Mouse (Mus musculus) activated CD4-positive, CD25-positive, alpha-beta regulatory T cell, adult 4 months (primary cell): ENCODE results near the gene Tomt. TPM values are rescaled to one million over a fixed set of nuclear protein-coding genes. Genes with fewer than 3 reads are reported as not detected.

Experiments
- ATAC-seq: one replicate; pipeline ENCODE4 v1.8.0; 2017
- polyA plus RNA-seq, 2 experiments: library from polyadenylated mRNA; unstranded; fragments of 100-300 nt; shearing (Covaris generic); gene quantifications; one replicate each; pipeline ENCODE4 v1.2.1; 2017

The Tomt gene
- polyA plus RNA-seq, 2 experiments from 2014 or later = 0.46 TPM; not detected in 1

DNA sequence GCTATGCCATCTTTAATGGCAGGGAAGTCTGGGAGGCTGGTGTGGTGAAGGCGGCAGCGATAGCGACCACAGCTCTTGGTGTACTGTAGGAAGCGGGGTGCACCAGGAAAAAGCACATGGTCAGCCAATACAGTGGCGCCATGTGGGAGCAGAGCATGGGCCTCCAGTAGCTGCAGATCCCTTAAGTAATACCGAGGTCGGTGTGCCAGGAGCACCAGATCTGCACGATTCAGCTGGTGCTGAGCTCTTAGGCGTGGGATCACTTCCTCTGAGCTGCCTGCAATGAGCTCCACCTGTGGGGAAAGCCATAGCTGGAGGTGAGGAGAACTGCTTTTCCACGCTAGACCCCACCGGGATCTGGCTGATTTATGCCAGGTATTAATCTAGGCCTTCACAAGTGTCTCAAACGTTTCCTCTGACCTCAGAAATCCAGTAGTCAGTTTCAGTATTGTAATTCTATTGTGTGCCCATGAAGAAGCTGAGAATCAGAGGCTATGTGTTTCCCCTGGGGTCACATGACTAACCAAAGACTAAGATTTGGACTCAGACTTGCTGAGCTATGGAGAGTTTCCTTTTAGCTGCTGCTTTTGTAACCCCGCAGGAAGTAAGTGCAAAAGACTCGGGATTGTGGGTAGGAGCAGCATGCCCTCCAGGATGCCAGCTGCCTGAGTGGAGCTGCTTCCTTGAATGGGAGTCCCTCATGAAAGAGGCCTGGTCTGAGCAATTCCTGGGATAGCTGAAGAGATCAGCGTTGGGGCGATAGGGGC lies 5.6 kb downstream of the Tomt start:
- no peak for ATAC-seq

DNA sequence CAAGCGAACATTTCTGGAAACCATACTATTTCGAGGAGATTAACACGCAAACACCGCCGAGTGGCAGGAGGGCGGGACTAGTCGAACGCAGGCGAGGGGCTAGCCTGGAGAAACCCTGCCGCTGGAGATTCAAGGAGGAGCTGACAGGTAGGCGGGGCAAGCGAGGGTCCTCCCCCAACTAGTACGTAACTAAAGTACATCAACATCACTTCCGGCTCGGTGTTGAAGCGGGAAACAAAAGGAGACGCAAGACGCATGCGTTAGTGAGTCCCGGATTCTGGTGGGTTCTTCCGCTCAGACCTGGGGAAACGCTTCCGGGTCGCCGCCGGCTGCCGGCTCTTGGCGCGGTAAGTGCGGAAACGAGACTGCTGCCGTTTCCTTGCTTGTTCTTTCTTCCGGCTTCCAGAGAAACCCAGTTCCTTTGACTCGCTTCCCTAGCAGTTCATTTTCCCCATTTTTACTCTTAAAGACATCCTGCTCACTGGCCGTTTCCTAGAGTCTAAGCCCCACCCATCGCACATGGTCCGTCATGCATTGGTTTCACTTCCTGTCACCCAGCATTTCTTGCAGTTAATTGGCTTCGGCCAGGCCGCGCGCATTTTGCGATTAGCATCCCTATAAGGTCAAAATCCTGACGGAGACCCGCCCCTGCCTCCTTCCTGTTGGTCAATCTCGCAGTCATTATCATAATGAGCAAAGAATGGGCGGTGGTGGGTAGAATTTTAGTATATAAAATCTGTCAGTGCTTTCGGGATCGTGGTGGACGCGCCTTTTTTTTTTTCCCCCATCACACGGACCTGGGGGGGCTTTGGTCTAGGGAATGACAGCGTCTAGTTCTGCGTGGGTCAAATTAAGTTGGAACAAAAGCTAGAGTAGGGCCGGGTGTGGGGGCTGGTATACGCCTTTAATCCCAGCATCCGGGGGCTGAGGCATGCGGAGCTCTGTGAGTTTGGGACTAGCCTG lies 9.8 kb downstream of the Tomt start:
- ATAC-seq = peak; percentile 90

DNA sequence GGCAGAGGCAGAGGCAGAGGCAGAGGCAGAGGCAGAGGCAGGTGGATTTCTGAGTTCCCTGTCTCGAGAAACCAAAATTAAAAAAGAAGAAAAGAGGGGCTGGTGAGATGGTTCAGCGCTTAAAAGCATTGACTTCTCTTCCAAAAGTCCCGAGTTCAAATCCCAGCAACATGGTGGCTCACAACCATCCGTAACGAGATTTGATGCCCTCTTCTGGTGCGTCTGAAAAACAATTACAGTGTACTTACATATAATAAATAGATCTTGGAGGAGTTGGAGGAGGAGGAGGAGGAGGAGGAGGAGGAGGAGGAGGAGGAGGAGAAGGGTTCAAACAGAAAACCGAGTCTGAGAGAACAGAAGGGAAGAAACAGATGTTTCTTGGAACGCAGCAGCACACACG lies 10.5 kb downstream of the Tomt start:
- no peak for ATAC-seq

DNA sequence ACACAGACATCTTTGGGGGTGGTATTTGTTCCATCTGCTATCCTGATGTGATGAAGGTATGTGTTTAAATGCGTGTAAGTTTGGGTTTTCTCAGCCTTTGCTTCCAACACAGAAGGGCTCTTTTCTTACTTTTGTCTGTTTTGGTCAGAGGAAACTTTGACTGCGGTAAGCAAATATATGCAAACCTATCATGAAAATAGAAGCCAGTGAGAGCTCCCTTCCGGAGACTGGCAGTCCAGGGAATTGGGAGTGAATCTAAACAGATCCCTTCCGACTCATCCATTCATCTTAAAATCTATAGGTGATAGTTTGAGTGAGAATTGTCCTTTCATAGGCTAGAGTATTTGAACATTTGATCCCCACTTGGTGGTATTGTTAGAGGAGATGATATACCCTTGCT lies 17.7 kb downstream of the Tomt start:
- no peak for ATAC-seq

DNA sequence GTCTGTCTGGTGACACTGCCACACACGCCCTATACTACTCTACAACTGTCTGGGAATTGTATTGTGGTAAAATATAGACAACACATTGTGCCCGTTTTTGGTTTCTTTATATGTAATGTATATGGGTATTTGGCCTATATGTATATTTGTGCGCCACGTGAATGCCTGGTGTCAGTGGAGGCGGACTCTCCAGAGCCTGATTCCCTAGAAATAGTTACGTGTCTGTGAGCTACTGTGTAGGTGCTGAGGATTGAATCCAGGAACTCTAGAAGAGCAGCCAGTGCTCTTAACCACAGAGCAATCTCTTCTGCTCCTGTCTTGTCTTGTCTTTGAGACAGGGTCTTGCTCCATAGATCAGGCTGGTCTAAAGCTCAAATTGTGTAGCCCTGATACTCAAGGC lies 19.9 kb downstream of the Tomt start:
- no peak for ATAC-seq

DNA sequence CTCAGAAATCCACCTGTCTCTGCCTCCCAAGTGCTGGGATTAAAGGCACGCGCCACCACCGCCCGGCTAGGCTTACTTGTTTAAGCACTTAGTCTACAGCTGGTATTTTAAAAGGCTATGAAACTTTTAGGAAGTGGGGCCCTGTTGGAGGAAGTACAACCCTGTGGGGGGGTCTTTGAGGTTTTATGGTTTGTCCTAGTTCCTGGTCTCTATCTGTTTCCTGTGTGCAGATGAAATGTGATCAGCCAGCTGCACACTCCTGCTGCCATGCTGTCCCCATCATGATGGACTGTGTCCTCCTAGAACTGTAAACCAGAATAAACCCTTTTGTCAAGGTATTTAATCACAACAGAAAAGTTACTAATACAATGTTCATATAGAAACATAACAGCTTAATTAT lies 22.0 kb downstream of the Tomt start:
- no peak for ATAC-seq

DNA sequence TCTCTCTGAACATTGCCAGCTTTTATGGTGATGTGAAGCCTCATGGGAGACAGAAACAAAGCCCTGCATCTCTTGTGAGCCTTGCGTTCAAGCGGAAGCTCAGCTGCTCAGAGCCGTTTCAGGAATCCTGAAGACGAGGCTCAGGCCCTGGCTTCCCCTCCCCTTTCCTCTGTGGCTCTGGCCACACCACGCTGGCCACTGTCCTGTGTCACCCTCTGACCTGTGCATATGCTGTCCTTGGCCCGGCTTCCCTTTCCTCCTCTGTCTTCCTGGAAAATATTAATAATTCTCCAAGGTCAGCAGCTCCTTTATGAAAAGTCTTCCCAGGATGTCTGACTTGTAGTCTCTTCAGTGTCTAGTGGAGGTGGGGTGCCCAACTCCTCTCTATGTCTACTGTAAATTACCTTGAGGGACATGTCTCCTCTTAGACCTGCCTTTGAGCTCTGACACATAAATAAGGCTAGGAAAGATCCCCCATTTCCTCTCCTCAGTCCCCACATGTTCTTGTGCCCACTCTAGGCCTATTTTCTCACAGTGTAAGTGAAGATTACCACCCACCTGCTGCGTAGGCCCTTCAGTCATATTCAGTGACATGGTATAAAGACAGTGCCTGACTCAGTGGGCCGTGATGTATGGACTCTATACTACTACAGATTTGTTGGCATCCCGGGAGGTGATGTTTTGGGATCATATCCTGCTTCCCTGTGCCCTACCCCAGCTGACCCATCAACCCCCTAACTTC lies 23.6 kb downstream of the Tomt start:
- ATAC-seq = no peak

DNA sequence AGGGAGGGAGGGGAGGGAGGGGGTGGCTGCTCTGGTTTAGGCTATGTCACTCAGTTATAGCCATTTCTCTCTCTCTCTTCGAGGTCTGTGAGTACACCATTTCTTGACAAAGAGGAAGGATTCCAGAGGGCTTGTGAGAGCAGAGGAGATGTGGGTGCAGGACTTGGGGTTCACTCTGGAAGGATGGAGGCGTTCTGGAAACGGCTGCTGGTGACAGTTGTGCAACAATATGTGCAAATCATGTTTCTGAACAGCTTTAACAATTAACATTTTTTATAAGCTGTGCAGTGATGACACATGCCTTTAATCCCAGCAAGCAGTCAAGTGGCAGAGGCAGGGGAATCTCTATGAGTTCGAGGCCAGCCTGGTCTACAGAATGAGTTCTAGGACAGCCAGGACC lies 25.3 kb downstream of the Tomt start:
- no peak for ATAC-seq

DNA sequence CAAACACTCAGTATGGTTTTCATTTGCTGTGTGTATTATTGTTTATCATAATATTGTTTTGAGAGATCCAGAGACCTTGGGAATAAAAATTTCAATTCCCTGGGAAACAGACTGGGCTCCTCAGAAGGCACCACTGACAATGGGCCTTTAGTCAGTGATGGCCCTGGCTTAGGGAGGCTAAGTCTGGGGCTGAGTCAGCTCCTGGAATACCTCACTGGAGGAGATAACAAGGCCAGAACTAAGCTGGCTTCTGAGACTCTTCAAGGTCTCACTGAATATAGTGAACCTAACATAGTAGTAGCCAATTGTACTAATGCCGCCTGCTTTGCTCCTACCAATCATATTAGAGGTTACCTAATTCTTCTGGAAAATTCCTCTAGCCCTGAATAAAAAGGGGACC lies 30.2 kb downstream of the Tomt start:
- no peak for ATAC-seq

DNA sequence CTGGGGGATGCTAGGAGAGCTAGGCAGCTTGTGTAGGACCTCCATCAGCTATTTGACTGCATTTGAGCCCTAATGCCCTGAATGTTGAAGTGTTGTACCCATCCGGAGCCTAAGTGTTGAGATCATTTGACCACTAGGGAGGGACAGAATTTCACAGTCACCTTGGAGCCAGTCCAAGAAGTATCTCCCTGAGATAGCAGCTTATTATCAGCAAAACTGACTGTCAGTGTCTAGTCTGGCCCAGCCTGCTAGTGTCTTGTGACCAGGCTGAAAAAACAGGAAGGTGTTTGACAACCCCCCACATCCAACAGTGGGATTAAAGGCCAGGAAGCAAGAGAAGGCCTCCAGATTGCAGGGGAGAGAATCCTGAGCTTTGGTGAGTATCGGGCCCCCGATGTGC lies 34.9 kb downstream of the Tomt start:
- no peak for ATAC-seq

DNA sequence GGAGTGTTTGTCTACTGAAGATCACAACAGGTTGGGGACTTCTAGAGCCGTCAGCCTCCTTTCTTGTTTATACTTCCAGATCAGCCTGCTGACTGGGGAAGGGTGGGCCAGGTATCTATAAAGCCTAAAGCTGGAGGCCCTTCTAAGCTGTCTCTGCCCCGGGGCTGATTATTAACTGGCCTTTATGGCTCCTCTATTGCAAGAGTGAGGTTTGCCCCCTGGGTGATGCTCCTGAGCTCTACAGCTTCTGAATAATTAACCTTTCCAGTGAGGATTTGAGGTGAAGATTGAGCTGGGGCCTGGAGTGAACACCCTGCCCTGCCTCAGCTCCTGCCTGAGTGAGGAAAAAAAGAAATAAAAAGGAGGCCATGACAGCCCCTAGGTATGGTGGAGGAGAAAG lies 35.5 kb downstream of the Tomt start, which contains the start of gene Folr1:
Folr1 (minus strand) TSS at position 160 of the 400 bp plus-strand sequence.
- no peak for ATAC-seq

DNA sequence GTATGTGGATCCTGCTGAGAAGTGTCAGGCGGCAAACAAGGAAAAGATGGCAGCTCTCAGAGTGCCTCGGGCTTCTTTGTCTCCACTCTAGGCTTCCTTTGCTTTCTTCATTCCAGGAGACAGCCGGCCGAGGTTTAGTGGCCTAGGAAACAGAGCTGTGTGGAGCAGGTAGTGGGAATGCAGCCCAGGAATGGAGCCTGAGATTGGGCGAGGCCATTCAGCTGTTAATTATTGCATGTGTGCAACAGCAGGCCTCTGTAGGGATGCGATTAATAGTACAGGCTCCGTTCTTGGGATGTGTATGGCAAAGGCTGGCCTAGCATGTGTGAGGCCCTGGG lies 37.0 kb downstream of the Tomt start:
- ATAC-seq = no peak

DNA sequence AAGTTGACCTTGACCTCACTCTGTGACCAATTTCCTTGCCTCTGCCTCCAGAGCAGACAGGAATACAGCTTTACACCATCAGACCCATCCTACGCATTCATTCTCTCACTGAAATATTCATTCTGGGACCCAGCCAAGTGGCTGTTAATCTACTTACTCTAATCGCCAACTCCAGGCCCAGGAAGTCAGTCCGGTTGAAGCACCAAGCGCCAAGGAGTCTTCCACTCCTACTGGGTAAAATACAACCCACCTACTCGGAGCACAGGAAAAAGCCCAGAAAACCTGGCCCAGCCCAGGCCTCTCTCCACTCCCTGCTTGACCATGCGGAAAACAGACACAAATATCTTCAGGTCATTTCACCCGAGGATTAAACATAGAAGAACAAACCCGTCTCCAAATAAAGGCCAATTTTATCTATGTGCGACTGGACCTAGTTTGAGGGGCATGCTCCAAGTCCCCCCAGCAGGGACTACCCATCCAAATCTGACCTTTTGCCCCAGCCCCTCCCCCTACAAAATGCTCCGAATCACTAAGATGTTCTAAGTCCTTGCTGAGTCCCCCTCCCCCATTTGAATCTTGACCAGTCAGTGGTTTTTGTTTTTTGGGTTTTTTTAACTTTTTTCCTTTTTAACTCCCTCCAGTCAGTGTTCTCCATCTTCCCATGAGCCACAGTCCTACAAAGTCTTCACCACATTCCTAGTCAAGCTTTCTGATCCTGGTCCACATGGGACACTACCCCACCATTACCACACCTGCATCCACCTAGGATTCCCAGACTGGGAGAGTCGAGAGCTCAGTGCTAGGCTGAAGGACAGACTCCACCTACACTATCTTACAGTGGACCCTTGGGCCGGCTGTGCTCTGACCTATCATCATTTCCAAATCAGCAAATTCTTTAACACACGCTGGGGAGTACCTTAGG lies 37.7 kb downstream of the Tomt start:
- ATAC-seq = no peak

DNA sequence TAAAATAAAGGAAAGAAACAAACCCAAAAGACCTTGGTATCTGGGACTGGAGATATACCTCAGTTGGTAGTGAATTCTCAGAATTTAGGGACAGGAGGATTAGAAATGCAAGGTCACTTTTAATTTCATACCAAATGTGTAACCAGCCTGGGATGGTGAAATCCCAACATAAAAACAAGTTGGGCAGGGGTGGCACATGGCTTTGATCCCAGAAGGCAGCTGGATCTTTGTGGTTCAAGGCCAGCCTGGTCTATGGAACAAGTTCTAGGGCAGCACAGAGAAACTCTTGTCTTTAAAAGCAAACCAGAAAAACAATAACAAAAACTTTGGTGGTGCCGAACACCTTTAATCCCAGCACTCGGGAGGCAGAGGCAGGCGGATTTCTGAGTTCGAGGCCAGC lies 38.7 kb downstream of the Tomt start:
- no peak for ATAC-seq

DNA sequence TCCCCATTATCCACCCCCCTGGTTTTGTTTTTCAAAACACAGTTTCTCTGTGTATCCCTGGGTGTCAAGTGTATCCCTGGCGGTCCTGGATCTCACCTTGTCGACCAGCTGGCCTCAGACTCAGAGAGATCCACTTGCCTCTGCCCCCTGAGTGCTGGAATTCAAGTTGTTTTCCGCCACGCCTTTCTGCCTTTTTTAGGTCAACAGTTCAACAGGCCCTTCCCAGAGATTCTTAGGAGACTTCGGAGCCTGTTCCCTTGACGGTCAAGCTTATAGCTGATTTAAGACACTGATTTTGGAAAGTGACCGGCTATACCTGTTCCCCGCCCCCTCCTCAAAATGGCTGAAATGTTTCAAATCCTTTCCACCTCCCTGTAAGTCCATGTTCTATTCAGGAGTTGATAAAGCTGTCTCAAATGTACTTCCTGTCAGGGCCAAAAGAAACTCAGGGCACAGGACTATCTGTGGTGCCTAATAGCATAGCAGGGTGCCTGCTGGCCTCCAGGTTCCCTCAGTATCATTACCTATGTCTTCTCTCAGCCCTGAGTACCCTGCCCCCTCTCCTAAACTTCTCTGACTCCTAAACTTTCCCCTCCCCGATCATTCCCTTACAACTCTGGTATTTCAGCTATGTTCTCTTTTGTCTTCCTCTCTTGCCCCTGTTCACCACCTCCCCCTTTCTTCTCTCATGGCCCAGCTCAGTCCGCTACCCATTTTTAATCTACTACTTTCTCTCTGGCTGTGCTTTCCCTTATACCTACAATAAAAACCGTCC lies 39.5 kb downstream of the Tomt start:
- ATAC-seq = no peak

DNA sequence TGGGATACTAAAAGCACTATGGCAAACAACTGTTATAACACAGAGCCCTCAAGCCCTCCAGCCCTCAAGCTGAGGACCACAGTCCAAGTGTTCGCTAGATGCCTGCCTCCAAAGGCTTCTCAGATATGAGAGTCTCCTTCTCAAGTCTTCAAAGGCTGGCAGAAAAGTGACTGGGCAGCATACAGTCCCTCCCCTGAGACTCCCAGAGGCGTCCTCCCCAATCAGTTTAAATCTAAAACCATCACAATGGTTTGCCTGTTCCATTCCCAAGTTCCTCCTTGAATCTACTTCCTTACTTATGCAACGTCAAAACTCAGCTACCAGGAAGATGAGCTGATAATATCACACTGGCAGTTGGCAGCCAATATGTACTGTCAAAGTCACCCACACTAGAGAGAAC lies 42.7 kb downstream of the Tomt start, which contains the start of gene Anapc15:
Anapc15 (plus strand) TSS at position 301 of the 400 bp plus-strand sequence.
- no peak for ATAC-seq

DNA sequence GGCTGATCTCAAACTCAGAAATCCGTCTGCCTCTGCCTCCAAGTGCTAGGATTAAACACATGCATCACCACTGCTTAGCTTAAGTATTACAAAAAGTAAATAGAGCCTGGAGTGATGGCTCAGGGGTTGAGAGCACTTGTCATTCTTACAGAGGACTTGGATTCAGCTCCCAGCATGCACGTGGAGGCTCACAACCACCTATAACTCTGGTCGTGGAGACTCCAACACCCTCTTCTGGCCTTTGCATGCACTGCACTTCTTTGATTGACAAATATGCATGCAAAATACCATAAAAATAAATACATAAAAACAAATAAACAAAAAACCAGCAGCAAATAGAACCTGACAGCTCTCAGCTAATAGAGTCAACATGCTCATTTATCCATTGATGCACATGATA lies 43.9 kb downstream of the Tomt start:
- ATAC-seq = no peak

DNA sequence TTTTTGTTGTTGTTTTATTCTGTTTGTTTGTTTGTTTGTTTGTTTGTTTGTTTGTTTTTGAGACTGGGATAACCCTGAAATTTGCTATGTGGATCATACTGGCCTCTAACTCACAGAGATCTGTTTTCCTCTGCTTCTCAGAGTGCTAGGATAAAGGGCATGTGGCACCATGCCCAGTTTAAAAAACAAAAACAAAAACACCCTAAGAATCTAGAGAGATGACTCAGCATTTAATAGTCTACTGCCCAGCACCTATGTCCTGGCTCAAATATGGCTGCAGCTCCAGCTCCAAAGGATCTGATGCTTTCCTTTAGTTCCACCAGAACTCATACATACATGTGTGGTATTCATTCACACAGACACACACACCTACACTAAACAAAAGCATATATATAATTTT lies 45.2 kb downstream of the Tomt start:
- no peak for ATAC-seq

DNA sequence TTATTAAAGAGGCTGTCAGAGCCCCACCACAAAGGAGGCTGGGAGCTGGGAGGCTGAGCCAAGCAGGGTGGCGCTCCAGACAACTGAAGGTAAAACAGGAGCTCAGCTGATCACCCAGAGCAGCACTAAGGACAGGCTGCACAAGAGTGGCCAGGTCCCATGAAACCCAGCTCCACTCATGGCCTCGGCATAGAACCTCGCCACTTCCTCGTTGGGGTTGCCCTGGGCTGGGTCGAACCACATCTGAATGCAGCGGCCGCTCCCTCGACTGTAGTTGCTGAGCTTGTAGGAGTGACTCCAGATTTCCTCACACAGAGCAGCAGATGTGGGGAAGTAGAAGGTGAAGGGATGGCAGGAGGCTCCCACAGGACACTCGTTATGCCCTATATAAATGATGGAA lies 47.8 kb downstream of the Tomt start:
- ATAC-seq = no peak

DNA sequence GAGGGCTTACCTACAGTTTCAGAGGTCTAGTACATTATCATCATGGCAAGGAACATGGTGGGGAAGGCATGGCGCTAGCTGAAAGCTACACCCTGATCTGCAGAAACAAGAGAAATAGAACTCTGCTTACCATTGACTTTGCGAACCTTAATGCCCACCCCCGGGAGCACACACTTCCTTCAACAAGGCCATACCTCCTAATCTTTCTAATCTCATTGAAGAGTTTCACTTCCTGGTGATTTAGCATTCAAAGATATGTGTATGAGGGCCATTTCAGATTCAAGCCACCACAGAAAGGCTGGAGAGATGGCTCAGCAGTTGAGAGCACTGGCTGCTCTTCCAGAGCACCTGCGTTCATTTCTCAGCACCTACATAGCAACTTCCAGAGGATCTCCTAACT lies 49.1 kb downstream of the Tomt start, which contains the start of gene Folr2:
Folr2 (minus strand) TSS at position 101 of the 400 bp plus-strand sequence.
- ATAC-seq = no peak

DNA sequence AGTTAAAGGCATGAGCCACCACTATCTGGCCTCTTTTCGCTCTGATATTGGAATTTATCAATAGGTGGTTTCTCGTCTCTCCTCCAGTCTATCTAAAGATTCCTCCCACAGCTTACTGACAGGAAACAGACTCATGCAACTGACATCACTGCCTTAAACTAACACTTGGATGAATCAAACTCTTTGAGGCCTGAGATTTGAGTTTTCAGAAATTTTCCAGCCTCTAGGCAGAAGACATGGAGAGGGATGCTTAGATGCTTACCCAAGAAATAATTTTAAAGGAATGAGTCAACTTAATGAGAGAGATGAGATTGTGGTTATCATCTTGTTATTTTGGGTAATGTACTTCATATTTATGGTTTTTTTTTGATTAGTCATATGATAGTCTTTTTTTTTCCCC lies 52.3 kb downstream of the Tomt start:
- no peak for ATAC-seq
